Mouse (Mus musculus): ENCODE data around the gene Erc1. TPM values are rescaled to one million over a fixed set of nuclear protein-coding genes. Genes with fewer than 3 reads are reported as not detected.

Gene Erc1
- polyA plus RNA-seq, 1 experiment from 2014 or later, result 43.2 TPM

DNA sequence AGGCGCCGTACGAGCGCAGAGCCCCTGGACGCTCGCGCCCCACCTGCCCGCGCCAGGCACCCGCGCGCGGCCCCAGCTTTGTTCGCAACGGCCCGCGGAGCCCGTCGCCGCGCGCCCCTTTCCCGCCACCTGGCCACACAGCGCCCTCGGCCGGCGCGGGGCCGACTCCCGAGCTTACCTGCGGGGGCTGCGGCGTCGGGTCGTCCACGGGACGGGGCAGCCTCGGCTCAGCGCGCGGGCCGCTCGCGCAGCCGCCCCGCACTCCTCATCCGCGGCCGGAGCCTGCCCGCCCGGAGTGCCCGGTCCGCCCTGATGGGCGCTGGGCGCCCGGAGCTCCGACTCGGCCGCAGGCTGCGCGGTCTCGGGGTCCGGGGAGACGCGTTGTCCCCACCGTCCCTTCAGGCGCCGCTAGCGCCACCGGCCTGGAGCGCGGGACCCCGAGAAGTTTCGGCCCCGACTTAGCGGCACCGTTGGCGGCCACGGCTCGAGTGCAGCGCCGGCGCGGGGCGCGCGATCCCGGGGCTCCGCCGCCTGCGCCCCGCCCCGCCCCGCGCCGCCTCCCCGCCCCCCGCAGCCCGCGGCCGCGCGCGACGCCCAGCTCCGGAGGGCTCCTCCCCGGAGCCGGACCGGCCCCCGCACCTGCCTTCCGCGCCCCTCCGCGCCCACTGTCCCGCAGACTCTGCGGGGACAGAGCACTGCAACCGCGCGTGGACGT, 304.0 kb downstream of the Erc1 start, which contains the start of gene Wnt5b:
Gene Wnt5b (minus strand): TSS at position 545 of the 715 bp plus-strand sequence.
- Histone ChIP-seq H3K9ac (replicated peaks; ENCODE audit: low read depth, low read length) (peak within 1 kb of the TSS; percentile 66), H3K27ac (ENCODE audit: low read length) (no peak within 1 kb of the TSS), H3K4me2 (ENCODE audit: low read length) (peak within 1 kb of the TSS; percentile 88), H3K36me3 (ENCODE audit: control insufficient read depth, insufficient read depth) (no peaks in the 10 kb centered on the region), H3K4me1 (replicated peaks; ENCODE audit: control insufficient read depth, insufficient read depth, low read length) (peaks cover 10% of the 10 kb centered on the region), H3K27me3 (replicated peaks; ENCODE audit: control insufficient read depth, insufficient read depth, low read length) (peaks cover 5% of the 10 kb centered on the region; the same call in 1 of the 2 replicates), H3K9me3 (ENCODE audit: control insufficient read depth, low read length) (no peaks in the 10 kb centered on the region), H3K4me3 (replicated peaks; ENCODE audit: low read length) (peak within 1 kb of the TSS; percentile 74)
- peak; percentile 86 for ATAC-seq
- under 1% methylated on average over 82 of the region's 120 CpGs for WGBS

DNA sequence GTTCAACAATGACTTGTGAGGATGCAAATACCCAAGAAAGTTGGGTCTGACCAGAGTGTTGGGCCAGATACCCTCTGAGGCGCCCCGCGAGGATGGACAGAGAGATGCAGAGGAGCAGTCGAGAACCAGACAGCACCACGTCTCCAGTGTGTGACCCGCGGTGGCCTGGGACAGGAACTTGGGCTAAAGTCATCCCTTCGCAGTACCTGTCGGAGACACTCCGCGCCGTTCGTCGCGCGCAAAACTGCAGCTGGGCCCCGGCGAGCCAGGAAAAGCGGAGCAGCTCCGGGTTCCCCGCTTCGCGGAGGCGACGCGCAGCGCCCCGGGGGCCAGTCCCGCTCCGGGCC, 304.5 kb downstream of the Erc1 start:
- Histone ChIP-seq H3K4me1 (replicated peaks; ENCODE audit: control insufficient read depth, insufficient read depth, low read length) (peaks cover 10% of the 10 kb centered on the region), H3K4me3 (replicated peaks; ENCODE audit: low read length) (peak overlapping the region; percentile 74), H3K27me3 (replicated peaks; ENCODE audit: control insufficient read depth, insufficient read depth, low read length) (peaks cover 5% of the 10 kb centered on the region; the same call in 1 of the 2 replicates), H3K9me3 (ENCODE audit: control insufficient read depth, low read length) (no peaks in the 10 kb centered on the region), H3K9ac (replicated peaks; ENCODE audit: low read depth, low read length) (peak overlapping the region; percentile 66), H3K27ac (ENCODE audit: low read length) (no peak overlapping the region), H3K36me3 (ENCODE audit: control insufficient read depth, insufficient read depth) (no peaks in the 10 kb centered on the region), H3K4me2 (ENCODE audit: low read length) (peak overlapping the region; percentile 88)
- ATAC-seq, result peak; percentile 32
- WGBS, result under 1% methylated on average over 29 of the region's 30 CpGs

DNA sequence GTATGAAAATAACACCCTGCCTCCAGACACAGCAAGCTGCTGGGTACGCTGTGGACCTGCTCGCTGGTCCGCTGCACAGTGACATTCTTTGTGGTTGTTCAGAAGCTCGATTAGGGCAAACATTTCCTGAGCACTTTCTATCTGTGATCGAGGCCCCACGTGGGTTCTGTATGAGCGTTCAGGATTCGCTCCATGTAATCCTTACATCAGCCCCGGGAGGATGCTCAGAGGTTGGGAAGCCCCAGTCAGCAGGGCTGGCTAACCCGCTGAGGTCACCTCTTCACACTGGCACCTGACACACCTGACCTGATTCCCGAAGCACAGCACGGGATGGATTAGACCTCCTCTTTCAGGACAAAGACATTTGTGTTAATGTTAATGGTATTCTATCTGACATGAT, 312.1 kb downstream of the Erc1 start:
- no peaks in the 10 kb centered on the region for H3K36me3 ChIP-seq (ENCODE audit: control insufficient read depth, insufficient read depth)
- WGBS, result 75% methylated on average over 12 of the region's 12 CpGs

DNA sequence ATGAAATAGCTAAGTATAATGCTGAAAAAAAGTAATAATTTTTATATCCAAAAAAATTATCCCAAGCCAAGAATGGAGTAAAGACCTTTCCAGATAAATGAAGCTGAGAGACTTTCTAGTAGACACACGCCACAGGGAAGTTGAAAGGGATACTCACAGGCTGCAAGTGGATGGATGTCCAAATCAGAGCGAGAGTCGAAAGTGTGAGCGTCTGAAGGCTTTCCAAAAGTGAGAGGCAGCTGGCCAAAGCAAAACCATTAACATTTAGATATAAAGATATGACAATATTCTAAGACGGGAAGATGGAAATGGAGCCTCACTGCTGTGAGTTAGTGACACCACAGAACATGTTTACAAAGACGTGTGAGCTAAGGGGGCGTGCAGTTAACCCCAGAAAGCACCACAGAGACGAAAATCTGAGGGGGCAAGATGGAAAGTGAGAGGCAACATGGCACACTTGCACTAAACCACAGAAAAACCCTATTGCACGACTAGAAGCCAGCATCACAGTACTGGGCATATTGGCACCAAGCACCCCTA, 314.7 kb downstream of the Erc1 start:
- no peak overlapping the region for H3K4me2 ChIP-seq (ENCODE audit: low read length)
- no peaks in the 10 kb centered on the region for H3K4me1 ChIP-seq (replicated peaks; ENCODE audit: control insufficient read depth, insufficient read depth, low read length)
- no peaks in the 10 kb centered on the region for H3K27me3 ChIP-seq (replicated peaks; ENCODE audit: control insufficient read depth, insufficient read depth, low read length)
- no peak overlapping the region for H3K27ac ChIP-seq (ENCODE audit: low read length)
- no peaks in the 10 kb centered on the region for H3K9me3 ChIP-seq (ENCODE audit: control insufficient read depth, low read length)
- no peaks in the 10 kb centered on the region for H3K36me3 ChIP-seq (ENCODE audit: control insufficient read depth, insufficient read depth)
- no peak for ATAC-seq
- WGBS, result 80% methylated on average over 9 of the region's 9 CpGs
- H3K9ac ChIP-seq (replicated peaks; ENCODE audit: low read depth, low read length), result no peak overlapping the region
- H3K4me3 ChIP-seq (replicated peaks; ENCODE audit: low read length), result no peak overlapping the region

More for the DNA sequence above, 312.1 kb downstream of the Erc1 start:
- Histone ChIP-seq H3K27me3 (replicated peaks; ENCODE audit: control insufficient read depth, insufficient read depth, low read length) (no peaks in the 10 kb centered on the region), H3K9me3 (ENCODE audit: control insufficient read depth, low read length) (no peaks in the 10 kb centered on the region), H3K4me2 (ENCODE audit: low read length) (no peak overlapping the region), H3K4me3 (replicated peaks; ENCODE audit: low read length) (no peak overlapping the region), H3K27ac (ENCODE audit: low read length) (no peak overlapping the region), H3K4me1 (replicated peaks; ENCODE audit: control insufficient read depth, insufficient read depth, low read length) (no peaks in the 10 kb centered on the region), H3K9ac (replicated peaks; ENCODE audit: low read depth, low read length) (no peak overlapping the region)
- no peak for ATAC-seq

DNA sequence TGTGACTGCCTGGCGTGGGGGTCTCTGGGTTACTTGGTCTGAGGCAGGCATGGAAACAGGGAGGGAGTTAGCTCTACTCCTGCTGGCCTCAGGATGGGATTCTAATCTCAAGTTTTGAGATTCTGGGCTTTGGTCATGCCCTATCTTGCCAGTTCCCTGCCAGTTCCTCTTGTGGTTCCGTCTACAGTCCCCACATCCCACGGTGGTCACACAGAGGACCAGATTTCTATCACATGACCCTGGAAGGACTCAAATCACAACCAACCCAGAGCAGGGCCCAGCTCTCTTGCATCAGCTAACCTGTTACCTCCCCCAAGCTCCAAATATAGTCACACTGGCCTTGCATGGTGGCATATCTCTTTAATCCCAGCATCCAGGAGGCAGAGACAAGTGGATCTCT, 318.3 kb downstream of the Erc1 start:
- ATAC-seq, result no peak
- Histone ChIP-seq H3K4me3 (replicated peaks; ENCODE audit: low read length) (no peak overlapping the region), H3K4me1 (replicated peaks; ENCODE audit: control insufficient read depth, insufficient read depth, low read length) (no peaks in the 10 kb centered on the region), H3K9ac (replicated peaks; ENCODE audit: low read depth, low read length) (no peak overlapping the region), H3K36me3 (ENCODE audit: control insufficient read depth, insufficient read depth) (no peaks in the 10 kb centered on the region), H3K27ac (ENCODE audit: low read length) (no peak overlapping the region), H3K9me3 (ENCODE audit: control insufficient read depth, low read length) (no peaks in the 10 kb centered on the region), H3K27me3 (replicated peaks; ENCODE audit: control insufficient read depth, insufficient read depth, low read length) (no peaks in the 10 kb centered on the region), H3K4me2 (ENCODE audit: low read length) (no peak overlapping the region)
- 98% methylated on average over 3 of the region's 3 CpGs for WGBS

DNA sequence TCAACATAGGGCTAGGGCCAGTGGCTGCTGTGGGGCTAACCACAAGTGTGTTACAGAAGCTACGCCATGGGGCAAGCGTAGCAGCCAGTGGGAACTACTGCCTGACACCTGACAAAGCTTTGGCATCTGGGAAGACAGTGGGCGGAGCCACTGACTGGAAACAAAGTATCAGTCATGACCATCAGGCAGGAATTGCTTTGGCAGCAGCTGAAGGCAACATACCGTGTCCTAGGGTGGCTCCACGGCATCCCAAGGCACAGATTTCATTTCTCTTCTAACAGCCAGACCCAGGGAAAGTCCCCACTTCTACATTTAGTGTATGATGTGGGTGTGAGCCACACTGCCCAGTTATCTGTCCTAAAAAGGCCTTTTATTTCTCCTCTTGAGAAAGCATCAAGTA, 321.5 kb downstream of the Erc1 start:
- no peak for ATAC-seq
- Histone ChIP-seq H3K36me3 (ENCODE audit: control insufficient read depth, insufficient read depth) (no peaks in the 10 kb centered on the region), H3K27me3 (replicated peaks; ENCODE audit: control insufficient read depth, insufficient read depth, low read length) (no peaks in the 10 kb centered on the region), H3K4me1 (replicated peaks; ENCODE audit: control insufficient read depth, insufficient read depth, low read length) (peaks cover 13% of the 10 kb centered on the region; the same call in 1 of the 2 replicates), H3K4me3 (replicated peaks; ENCODE audit: low read length) (no peak overlapping the region), H3K9ac (replicated peaks; ENCODE audit: low read depth, low read length) (no peak overlapping the region), H3K9me3 (ENCODE audit: control insufficient read depth, low read length) (no peaks in the 10 kb centered on the region), H3K4me2 (ENCODE audit: low read length) (no peak overlapping the region), H3K27ac (ENCODE audit: low read length) (no peak overlapping the region)
- WGBS, result 74% methylated on average over 5 of the region's 5 CpGs

DNA sequence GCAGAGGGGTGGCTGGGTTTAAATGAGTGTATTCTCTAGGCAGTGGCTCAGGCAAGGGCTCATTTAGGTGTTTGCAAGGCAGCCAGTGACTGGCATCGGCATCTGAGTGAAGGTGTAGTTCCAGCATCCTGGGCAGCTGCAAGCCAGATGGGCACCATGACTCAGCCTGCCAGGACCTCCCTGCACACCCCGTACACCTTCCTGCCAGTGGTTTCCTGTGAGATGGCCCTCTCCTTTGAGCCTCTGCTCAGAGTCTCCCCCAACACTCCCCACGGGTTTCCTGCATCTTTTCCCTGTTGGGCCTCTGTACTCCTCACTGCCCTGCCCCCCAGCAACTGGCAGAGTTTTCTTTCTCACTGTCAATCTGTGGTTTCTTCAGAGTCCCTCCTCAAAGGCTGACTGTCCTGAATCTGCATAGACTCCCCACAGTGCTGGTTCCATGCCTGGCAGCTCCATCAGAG, 326.0 kb downstream of the Erc1 start:
- 29% methylated on average over 3 of the region's 3 CpGs for WGBS
- peak overlapping the region; percentile 41; the same call in 1 of the 2 replicates for H3K27ac ChIP-seq (ENCODE audit: low read length)

DNA sequence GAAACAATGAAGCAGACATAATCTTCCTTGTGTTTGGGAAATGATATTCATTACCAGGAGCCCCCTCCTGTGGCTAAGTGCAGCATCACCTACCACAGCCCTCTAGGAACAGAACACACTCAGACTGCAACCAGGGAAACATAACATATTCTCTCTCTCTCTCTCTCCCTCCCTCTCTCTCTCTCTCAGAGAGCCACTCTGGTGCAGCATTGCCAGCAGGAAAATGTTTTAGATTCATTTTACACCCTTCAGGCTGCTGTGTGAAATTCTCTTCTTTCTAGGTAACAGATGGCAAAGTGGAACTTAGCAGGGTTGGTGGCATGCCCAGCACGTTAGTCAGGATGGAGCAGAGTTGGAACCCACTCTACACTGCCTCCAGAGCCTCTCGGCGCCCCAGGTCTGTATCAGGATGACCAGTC, 326.5 kb downstream of the Erc1 start:
- Histone ChIP-seq H3K4me1 (replicated peaks; ENCODE audit: control insufficient read depth, insufficient read depth, low read length) (peaks cover 13% of the 10 kb centered on the region), H3K4me2 (ENCODE audit: low read length) (no peak overlapping the region), H3K9me3 (ENCODE audit: control insufficient read depth, low read length) (peaks cover 3% of the 10 kb centered on the region; the same call in 1 of the 2 replicates), H3K27ac (ENCODE audit: low read length) (peak overlapping the region; percentile 41), H3K4me3 (replicated peaks; ENCODE audit: low read length) (no peak overlapping the region), H3K36me3 (ENCODE audit: control insufficient read depth, insufficient read depth) (no peaks in the 10 kb centered on the region), H3K9ac (replicated peaks; ENCODE audit: low read depth, low read length) (no peak overlapping the region), H3K27me3 (replicated peaks; ENCODE audit: control insufficient read depth, insufficient read depth, low read length) (no peaks in the 10 kb centered on the region)
- WGBS, result 49% methylated on average over 3 of the region's 3 CpGs
- ATAC-seq, result peak; percentile 84

More for the DNA sequence above, 326.0 kb downstream of the Erc1 start:
- Histone ChIP-seq H3K4me3 (replicated peaks; ENCODE audit: low read length) (no peak overlapping the region), H3K9me3 (ENCODE audit: control insufficient read depth, low read length) (peaks cover 3% of the 10 kb centered on the region; the same call in 1 of the 2 replicates), H3K27me3 (replicated peaks; ENCODE audit: control insufficient read depth, insufficient read depth, low read length) (no peaks in the 10 kb centered on the region), H3K36me3 (ENCODE audit: control insufficient read depth, insufficient read depth) (no peaks in the 10 kb centered on the region), H3K9ac (replicated peaks; ENCODE audit: low read depth, low read length) (no peak overlapping the region), H3K4me2 (ENCODE audit: low read length) (no peak overlapping the region), H3K4me1 (replicated peaks; ENCODE audit: control insufficient read depth, insufficient read depth, low read length) (peaks cover 13% of the 10 kb centered on the region)
- peak; percentile 58 for ATAC-seq
